Mouse (Mus musculus) stomach, embryonic 14.5 days (tissue): ENCODE data around the gene Ercc2. TPM values are rescaled to one million over a fixed set of nuclear protein-coding genes. Genes with fewer than 3 reads are reported as not detected.
A peak's percentile ranks its signal among the peaks of the same experiment; 100 is the strongest.

Experiments
- ATAC-seq: fragments of 200-750 bp; cut with Nextera tagmentation; 2 replicates; pipeline ENCODE4 v1.8.0; 2017; ENCODE audit warnings: low read depth, moderate TSS enrichment; ENCODE audit not compliant: insufficient number of reproducible peaks, insufficient read depth, low FRiP score
- H3K27ac ChIP-seq: fragments of 300-500 bp; sonication (generic); 2 replicates; pipeline ENCODE4 v1.5.1; 2014; ENCODE audit warnings: mild to moderate bottlenecking, low read length, moderate library complexity, mixed read lengths
- H3K27me3 ChIP-seq: fragments of 300-500 bp; sonication (generic); 2 replicates; pipeline ENCODE4 v1.6.1; 2014; ENCODE audit warnings: low read length, control low read depth, mixed read lengths; ENCODE audit not compliant: control insufficient read depth, insufficient read depth
- H3K36me3 ChIP-seq: fragments of 300-500 bp; sonication (generic); 2 replicates; pipeline ENCODE4 v1.6.1; 2014; ENCODE audit warnings: mild to moderate bottlenecking, control low read depth, low read length, moderate library complexity, mixed read lengths; ENCODE audit not compliant: control insufficient read depth, insufficient read depth
- H3K4me1 ChIP-seq: fragments of 300-500 bp; sonication (generic); 2 replicates; pipeline ENCODE4 v1.6.1; 2014; ENCODE audit warnings: low read length, control low read depth, mixed read lengths; ENCODE audit not compliant: control insufficient read depth, insufficient read depth
- H3K4me2 ChIP-seq: fragments of 300-500 bp; sonication (generic); replicated peaks from 2 replicates; pipeline ENCODE4 v1.6.1; 2014; ENCODE audit warnings: low read depth, low read length, control low read depth
- H3K4me3 ChIP-seq: fragments of 300-500 bp; sonication (generic); 2 replicates; pipeline ENCODE4 v1.5.1; 2014; ENCODE audit warnings: low read depth, low read length, control low read depth
- H3K9ac ChIP-seq: fragments of 300-500 bp; sonication (generic); replicated peaks from 2 replicates; pipeline ENCODE4 v1.6.1; 2014; ENCODE audit warnings: low read depth, mild to moderate bottlenecking, control low read depth, low read length, moderate library complexity, mixed read lengths
- H3K9me3 ChIP-seq: fragments of 300-500 bp; sonication (generic); 2 replicates; pipeline ENCODE4 v1.6.1; 2016; ENCODE audit warnings: low read depth, low read length, control low read depth; ENCODE audit not compliant: control insufficient read depth
- WGBS: fragments of 180-500 bp; shearing (Covaris S2); extraction: QIAGEN DNeasy Blood & Tissue Kit; methylation state at CpG from one replicate; pipeline ENCODE4 v1.1.7; 2014; 5-methylcytosine and 5-hydroxymethylcytosine counted together
- microRNA counts: library from miRNA; unstranded; fragments of <30 nt; microRNA quantifications from one replicate; lab custom pipeline; 2016
- microRNA-seq: library from miRNA; unstranded; fragments of <30 nt; microRNA quantifications from one replicate; pipeline ENCODE4, GENCODE M21; 2016
- polyA plus RNA-seq: library from polyadenylated mRNA; unstranded; fragments of >200 nt; fragmentation: Nextera tagmentation; extraction: Ambion mirVana; gene quantifications from 2 replicates; pipeline ENCODE4 v1.2.1, GENCODE M21; 2014

Ercc2 gene
- polyA plus RNA-seq, 1 experiment from 2014 or later, result 8.8 TPM

DNA sequence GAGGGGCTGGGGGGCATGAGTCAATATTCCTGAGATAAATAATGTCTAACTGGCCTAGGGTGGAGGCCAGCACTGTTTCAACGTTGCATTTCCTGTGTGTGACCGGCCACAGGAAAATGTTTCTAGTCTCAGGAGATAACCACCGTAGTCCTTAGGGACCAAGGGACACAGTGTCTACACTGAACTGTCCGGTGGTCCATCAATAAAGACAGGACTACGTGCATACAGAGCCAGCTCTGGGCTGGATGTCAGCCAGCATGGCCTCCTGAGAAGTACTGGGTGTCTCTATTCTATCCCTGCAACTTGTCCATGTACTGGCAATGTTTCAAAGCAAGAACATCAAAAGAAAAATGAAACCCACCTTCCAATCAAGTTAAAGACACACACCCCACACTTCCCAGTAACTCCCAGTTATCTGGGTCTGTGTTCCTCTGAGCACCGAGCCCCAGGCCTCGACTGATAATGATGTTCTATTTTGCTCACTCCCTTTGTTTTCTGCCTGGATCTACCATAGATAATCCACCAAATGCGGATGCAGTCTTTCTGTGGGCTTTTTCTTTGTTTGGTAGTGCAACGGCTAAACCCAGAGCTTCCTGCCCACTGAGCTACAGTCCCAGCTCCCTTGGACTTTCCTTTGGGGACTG lies 59.8 kb downstream of the Ercc2 start:
- peaks cover 56% of the 10 kb centered on the region for H3K36me3 ChIP-seq
- no peak overlapping the region for H3K9ac ChIP-seq
- no peak for ATAC-seq
- H3K9me3 ChIP-seq, result no peaks in the 10 kb centered on the region
- WGBS, result 81% methylated on average over 9 of the region's 9 CpGs
- H3K4me1 ChIP-seq, result 0 out of 2 replicates have a peak, but pooled peaks cover 4% of the 10 kb centered on the region
- no peak overlapping the region for H3K4me2 ChIP-seq
- H3K27ac ChIP-seq, result no peak overlapping the region
- no peak overlapping the region for H3K4me3 ChIP-seq
- H3K27me3 ChIP-seq, result no peaks in the 10 kb centered on the region

DNA sequence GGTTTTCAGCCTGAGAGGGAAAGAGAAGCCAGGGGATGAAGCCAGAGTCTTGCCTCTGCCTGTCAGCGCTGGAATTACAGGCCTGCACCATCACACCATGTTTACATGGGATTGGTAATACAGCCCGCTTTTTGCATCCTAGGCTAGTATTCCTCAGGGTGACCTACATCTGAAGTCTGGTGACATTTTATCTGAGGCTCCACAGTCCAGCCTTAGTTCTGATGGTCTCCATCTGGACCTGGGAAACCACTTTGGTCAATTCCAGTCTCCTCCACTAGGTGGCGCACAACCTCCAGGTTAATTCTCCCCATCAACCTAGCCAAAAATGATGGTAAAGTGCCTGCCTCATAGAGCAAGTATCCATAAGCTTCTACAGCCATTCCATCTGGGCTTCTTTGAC lies 61.5 kb downstream of the Ercc2 start:
- H3K4me2 ChIP-seq, result no peak overlapping the region
- ATAC-seq, result peak; percentile 42; the same call in 1 of the 2 replicates
- H3K9me3 ChIP-seq, result no peaks in the 10 kb centered on the region
- 34% methylated on average over 3 of the region's 3 CpGs for WGBS
- no peak overlapping the region for H3K4me3 ChIP-seq
- H3K9ac ChIP-seq, result no peak overlapping the region
- H3K27ac ChIP-seq, result no peak overlapping the region
- H3K36me3 ChIP-seq, result peaks cover 52% of the 10 kb centered on the region
- 0 out of 2 replicates have a peak, but pooled peaks cover 4% of the 10 kb centered on the region for H3K4me1 ChIP-seq
- H3K27me3 ChIP-seq, result no peaks in the 10 kb centered on the region

DNA sequence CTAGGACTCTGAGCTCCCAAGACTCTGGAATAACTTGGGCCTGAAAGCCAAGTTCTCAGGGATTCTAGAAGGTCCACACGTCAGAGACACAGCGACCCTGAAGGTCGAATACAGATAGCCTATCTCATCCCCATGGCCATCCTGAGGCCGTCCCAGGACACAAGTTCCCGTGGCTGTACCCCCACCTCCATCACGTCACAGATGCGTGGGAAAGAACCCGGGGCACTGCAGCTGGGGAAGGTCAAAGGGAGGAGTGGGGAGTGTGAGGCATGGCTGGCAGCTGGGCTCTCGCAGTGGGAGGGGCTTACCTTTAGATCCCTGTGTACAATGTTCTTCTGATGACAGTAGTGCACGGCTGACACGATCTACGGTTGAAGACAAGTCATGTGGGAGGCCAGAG lies 63.0 kb downstream of the Ercc2 start:
- no peak overlapping the region for H3K4me2 ChIP-seq
- no peaks in the 10 kb centered on the region for H3K9me3 ChIP-seq
- H3K4me3 ChIP-seq, result no peak overlapping the region
- no peak overlapping the region for H3K9ac ChIP-seq
- H3K27me3 ChIP-seq, result no peaks in the 10 kb centered on the region
- H3K4me1 ChIP-seq, result 0 out of 2 replicates have a peak, but pooled peaks cover 4% of the 10 kb centered on the region
- peaks cover 56% of the 10 kb centered on the region for H3K36me3 ChIP-seq
- WGBS, result 77% methylated on average over 12 of the region's 12 CpGs
- no peak overlapping the region for H3K27ac ChIP-seq
- no peak; the same call in 1 of the 2 replicates for ATAC-seq

MicroRNAs encoded within 50 kb of the gene (microRNA counts, 519-probe panel; counts per million panel counts)
- microRNA mmu-miR-343 (lab: Ali Mortazavi, UCI), result not detected

Small RNA genes within 50 kb of the gene (microRNA-seq; reads per million reads assigned to microRNA genes)
- gene Mir343, result not detected

Other genes with a start within 250 kb of the Ercc2 start
- gene Qpctl, start 232.7 kb upstream of the Ercc2 start, polyA plus RNA-seq, result 10.9 and 11.3 TPM in 2 replicates
- 143 and 161 TPM in 2 replicates for gene Snrpd2, start 232.3 kb upstream of the Ercc2 start, polyA plus RNA-seq
- 1.1 and 1.9 TPM in 2 replicates for gene Gipr, start 215.9 kb upstream of the Ercc2 start, polyA plus RNA-seq
- 4.1 and 4.8 TPM in 2 replicates for gene Eml2, start 205.6 kb upstream of the Ercc2 start, polyA plus RNA-seq
- gene Gpr4, start 169.5 kb upstream of the Ercc2 start, polyA plus RNA-seq, result 1.4 and 2.0 TPM in 2 replicates
- 37.1 and 42.9 TPM in 2 replicates for gene Opa3, start 153.7 kb upstream of the Ercc2 start, polyA plus RNA-seq
- 48.1 and 64.9 TPM in 2 replicates for gene Vasp, start 110.2 kb upstream of the Ercc2 start, polyA plus RNA-seq
- 0.15 TPM in 1 of 2 replicates, not detected in the other for gene Ppm1n, start 101.9 kb upstream of the Ercc2 start, polyA plus RNA-seq
- 11.7 and 13.9 TPM in 2 replicates for gene Rtn2, start 99.4 kb upstream of the Ercc2 start, polyA plus RNA-seq
- gene Fosb, start 72.0 kb upstream of the Ercc2 start, polyA plus RNA-seq, result 0.07 TPM in 1 of 2 replicates, not detected in the other
- 86.0 and 92.8 TPM in 2 replicates for gene Ercc1, start 37.2 kb upstream of the Ercc2 start, polyA plus RNA-seq
- gene Cd3eap, start 22.5 kb upstream of the Ercc2 start, polyA plus RNA-seq, result 20.5 and 23.9 TPM in 2 replicates
- 9.6 and 10.0 TPM in 2 replicates for gene Ppp1r13l, start 22.3 kb upstream of the Ercc2 start, polyA plus RNA-seq
- 6.0 and 8.9 TPM in 2 replicates for gene Klc3, start 22.1 kb downstream of the Ercc2 start, polyA plus RNA-seq
- gene Ckm, start 22.8 kb downstream of the Ercc2 start, polyA plus RNA-seq, result 1.7 and 3.2 TPM in 2 replicates
- gene Mark4, start 76.8 kb downstream of the Ercc2 start, polyA plus RNA-seq, result 8.6 and 9.7 TPM in 2 replicates
- gene Exoc3l2, start 81.3 kb downstream of the Ercc2 start, polyA plus RNA-seq, result 0.55 and 1.2 TPM in 2 replicates
- gene Bloc1s3, start 126.4 kb downstream of the Ercc2 start, polyA plus RNA-seq, result 0.74 and 1.3 TPM in 2 replicates
- gene Trappc6a, start 126.4 kb downstream of the Ercc2 start, polyA plus RNA-seq, result 83.4 and 89.0 TPM in 2 replicates
- gene Nkpd1, start 135.8 kb downstream of the Ercc2 start, polyA plus RNA-seq, result not detected in 2 replicates
- gene Ppp1r37, start 181.1 kb downstream of the Ercc2 start, polyA plus RNA-seq, result 6.3 and 7.1 TPM in 2 replicates
- 1.2 and 2.1 TPM in 2 replicates for gene Zfp296, start 195.3 kb downstream of the Ercc2 start, polyA plus RNA-seq
- 163 and 180 TPM in 2 replicates for gene Gemin7, start 195.6 kb downstream of the Ercc2 start, polyA plus RNA-seq
- gene Clasrp, start 222.5 kb downstream of the Ercc2 start, polyA plus RNA-seq, result 38.6 and 44.8 TPM in 2 replicates
- 8.3 and 10.4 TPM in 2 replicates for gene Relb, start 247.4 kb downstream of the Ercc2 start, polyA plus RNA-seq